Mouse (Mus musculus) cerebellum, postnatal 36 days (tissue): Measurements from ENCODE around the gene Gm20388.

Experiments used
- DNase-seq, 2 experiments: peaks; one replicate each; pipeline ENCODE4 v3.0.0; 2021 to 2022; ENCODE audit warnings: mixed read lengths in 2 of 2

The Gm20388 gene

GRCm38 (mm10) chr8:121613419-121613818 lies 1702.8 kb downstream of the Gm20388 start:
- DNase-seq = no peak

- no peak for DNase-seq
Measured at GRCm38 (mm10) chr8:121619401-121619995, 1708.9 kb downstream of the Gm20388 start.

- DNase-seq = no peak
Measured at GRCm38 (mm10) chr8:121620801-121621516, 1710.3 kb downstream of the Gm20388 start.

- DNase-seq = no peak
Measured at GRCm38 (mm10) chr8:121621879-121622278, 1711.2 kb downstream of the Gm20388 start.

- DNase-seq = no peak
Measured at GRCm38 (mm10) chr8:121623043-121623442, 1712.4 kb downstream of the Gm20388 start.

- no peak for DNase-seq
Measured at GRCm38 (mm10) chr8:121628681-121629080, 1718.0 kb downstream of the Gm20388 start.

GRCm38 (mm10) chr8:121631645-121632071 lies 1721.0 kb downstream of the Gm20388 start:
- no peak for DNase-seq

- peak in 1 of 2 experiments; percentile 40 for DNase-seq
Measured at GRCm38 (mm10) chr8:121632401-121632800, 1721.8 kb downstream of the Gm20388 start.

GRCm38 (mm10) chr8:121635534-121635933 lies 1724.9 kb downstream of the Gm20388 start:
- DNase-seq = no peak

- no peak for DNase-seq
Measured at GRCm38 (mm10) chr8:121636180-121636579, 1725.5 kb downstream of the Gm20388 start.

- DNase-seq = no peak
Measured at GRCm38 (mm10) chr8:121642804-121643203, 1732.2 kb downstream of the Gm20388 start.

GRCm38 (mm10) chr8:121643384-121643783 lies 1732.7 kb downstream of the Gm20388 start:
- no peak for DNase-seq

- DNase-seq = no peak
Measured at GRCm38 (mm10) chr8:121647511-121648215, 1737.0 kb downstream of the Gm20388 start.

- DNase-seq = no peak
Measured at GRCm38 (mm10) chr8:121648451-121648850, 1737.8 kb downstream of the Gm20388 start.

GRCm38 (mm10) chr8:121649423-121649822 lies 1738.8 kb downstream of the Gm20388 start:
- no peak for DNase-seq

GRCm38 (mm10) chr8:121649904-121650303 lies 1739.3 kb downstream of the Gm20388 start:
- no peak for DNase-seq

- DNase-seq = no peak
Measured at GRCm38 (mm10) chr8:121650389-121651307, 1740.0 kb downstream of the Gm20388 start.

GRCm38 (mm10) chr8:121651308-121651873 lies 1740.8 kb downstream of the Gm20388 start:
- DNase-seq = peak in 1 of 2 experiments; percentile 50

- peak; percentile 66 to 70 for DNase-seq
Measured at GRCm38 (mm10) chr8:121651874-121652361, 1741.3 kb downstream of the Gm20388 start.

GRCm38 (mm10) chr8:121652774-121653323 lies 1742.2 kb downstream of the Gm20388 start, which contains the start of gene Zcchc14:
Zcchc14 (minus strand) TSS chr8:121652901.
- DNase-seq = peak; percentile 97 to 99

- DNase-seq = no peak
Measured at GRCm38 (mm10) chr8:121653340-121654019, 1742.8 kb downstream of the Gm20388 start.
